Mouse (Mus musculus) myocyte (in vitro differentiated cells): ENCODE results near the gene Dock7. TPM values are rescaled to one million over a fixed set of nuclear protein-coding genes. Genes with fewer than 3 reads are reported as not detected.
"Not testable (repeated sequence)": the region's sequence is repeated elsewhere in the genome, so short reads cannot be mapped to it uniquely, and the experiment has no call there.

ENCODE experiments used
- H3K27me3 ChIP-seq: one replicate; pipeline ENCODE4 v1.6.1; 2011; ENCODE audit not compliant: control insufficient read depth, insufficient read depth, insufficient read length
- H3K36me3 ChIP-seq: one replicate; pipeline ENCODE4 v1.6.1; 2011; ENCODE audit not compliant: control insufficient read depth, insufficient read depth
- H3K4me2 ChIP-seq: one replicate; pipeline ENCODE4 v1.6.1; 2011; ENCODE audit warnings: low read depth, control low read depth
- H3K4me3 ChIP-seq: one replicate; pipeline ENCODE4 v1.5.1; 2011; ENCODE audit warnings: mild to moderate bottlenecking, control low read depth, moderate library complexity
- H3K79me2 ChIP-seq: one replicate; pipeline ENCODE4 v1.6.1; 2011; ENCODE audit not compliant: control insufficient read depth, insufficient read depth
- H3ac ChIP-seq: one replicate; pipeline ENCODE4 v1.6.1; 2011; ENCODE audit not compliant: control insufficient read depth, insufficient read length
- CEBPB ChIP-seq: IDR thresholded peaks from 2 replicates; pipeline ENCODE4 v1.6.1; 2011; ENCODE audit warnings: mild to moderate bottlenecking, moderate library complexity; ENCODE audit not compliant: poor library complexity, insufficient read depth, severe bottlenecking
- E2F4 ChIP-seq: IDR thresholded peaks from one replicate; pipeline ENCODE4 v1.6.1; 2011; ENCODE audit warnings: mild to moderate bottlenecking, control low read depth, moderate library complexity; ENCODE audit not compliant: insufficient read depth
- MAX ChIP-seq: IDR thresholded peaks from one replicate; pipeline ENCODE4 v1.6.1; 2011; ENCODE audit warnings: low read depth, mild to moderate bottlenecking, control low read depth
- MYOD1 ChIP-seq, 3 experiments: IDR thresholded peaks; one replicate each; pipeline ENCODE4 v1.6.1; 2011; ENCODE audit warnings: control low read depth in 2 of 3, low read depth in 2 of 3, mild to moderate bottlenecking in 2 of 3, moderate library complexity in 1 of 3; ENCODE audit not compliant: insufficient read length in 2 of 3, control insufficient read depth in 1 of 3
- MYOG ChIP-seq, 3 experiments: IDR thresholded peaks; one replicate each; pipeline ENCODE4 v1.6.1; 2011; ENCODE audit warnings: control low read depth in 2 of 3, low read depth in 2 of 3, mild to moderate bottlenecking in 2 of 3; ENCODE audit not compliant: insufficient read length in 2 of 3, control insufficient read depth in 1 of 3, insufficient read depth in 1 of 3
- POLR2A ChIP-seq: IDR thresholded peaks from one replicate; pipeline ENCODE4 v1.6.1; 2011; ENCODE audit warnings: low read depth, mild to moderate bottlenecking, control low read depth, moderate library complexity; ENCODE audit not compliant: insufficient read length
- POLR2AphosphoS2 ChIP-seq: IDR thresholded peaks from one replicate; pipeline ENCODE4 v1.6.1; 2011; ENCODE audit warnings: low read depth, control low read depth; ENCODE audit not compliant: insufficient read length
- REST ChIP-seq: IDR thresholded peaks from one replicate; pipeline ENCODE4 v1.6.1; 2011; ENCODE audit warnings: mild to moderate bottlenecking, control low read depth, moderate library complexity; ENCODE audit not compliant: insufficient read depth, insufficient read length
- SRF ChIP-seq: IDR thresholded peaks from one replicate; pipeline ENCODE4 v1.6.1; 2011; ENCODE audit warnings: low read depth; ENCODE audit not compliant: control insufficient read depth, insufficient read length
- TCF12 ChIP-seq: IDR thresholded peaks from one replicate; pipeline ENCODE4 v1.6.1; 2011; ENCODE audit warnings: mild to moderate bottlenecking, control low read depth; ENCODE audit not compliant: poor library complexity, insufficient read depth, severe bottlenecking
- TCF3 ChIP-seq: IDR thresholded peaks from one replicate; pipeline ENCODE4 v1.6.1; 2011; ENCODE audit warnings: low read depth, control low read depth; ENCODE audit not compliant: insufficient read length
- USF1 ChIP-seq: IDR thresholded peaks from one replicate; pipeline ENCODE4 v1.6.1; 2011; ENCODE audit warnings: low read depth, mild to moderate bottlenecking, control low read depth, moderate library complexity
- polyA plus RNA-seq: library from polyadenylated mRNA; unstranded; fragments of >200 nt; fragmentation: generic; extraction: Trizol; gene quantifications from one replicate; pipeline ENCODE4 v1.2.1, GENCODE M21; 2012; ENCODE audit warnings: missing spikeins

The Dock7 gene
- polyA plus RNA-seq, 1 experiment = 24.7 TPM

DNA sequence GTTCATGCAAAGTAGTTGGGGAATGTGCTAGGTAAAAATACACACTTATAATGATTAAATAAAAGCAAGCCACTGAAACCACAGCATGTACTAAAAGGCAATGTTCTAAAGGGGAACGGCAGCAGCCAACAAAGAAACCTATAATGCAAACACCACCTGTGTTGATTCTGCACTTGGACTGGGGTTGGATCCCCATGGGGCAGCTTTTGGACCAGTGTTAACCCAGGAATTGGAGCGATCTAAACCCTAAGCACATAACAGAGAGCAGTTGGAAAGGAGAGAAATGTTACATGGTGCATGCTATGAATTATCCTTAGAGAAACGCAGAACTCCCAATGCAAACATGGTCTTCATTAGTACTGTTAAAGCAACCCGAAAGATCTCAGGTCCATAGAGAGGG, 127.2 kb downstream of the Dock7 start:
- no peaks in the 10 kb centered on the region for H3K79me2 ChIP-seq
- TF ChIP-seq E2F4 (no peak), REST (no peak), CEBPB (no peak), MYOG (IDR thresholded peaks at IDR 0.05; ENCODE audit: control insufficient read depth in 1 of 3, insufficient read depth in 1 of 3, insufficient read length in 2 of 3, low read depth in 2 of 3) (no peak), MAX (no peak), POLR2A (no peak), USF1 (no peak), SRF (no peak), MYOD1 (IDR thresholded peaks at IDR 0.05; ENCODE audit: control insufficient read depth in 1 of 3, insufficient read length in 2 of 3, low read depth in 2 of 3) (no peak), TCF3 (no peak), POLR2AphosphoS2 (no peak), TCF12 (no peak)
- no peak overlapping the region for H3K4me3 ChIP-seq
- no peak overlapping the region for H3K4me2 ChIP-seq
- no peaks in the 10 kb centered on the region for H3K27me3 ChIP-seq
- H3K36me3 ChIP-seq = peaks cover 19% of the 10 kb centered on the region
- no peak overlapping the region for H3ac ChIP-seq

DNA sequence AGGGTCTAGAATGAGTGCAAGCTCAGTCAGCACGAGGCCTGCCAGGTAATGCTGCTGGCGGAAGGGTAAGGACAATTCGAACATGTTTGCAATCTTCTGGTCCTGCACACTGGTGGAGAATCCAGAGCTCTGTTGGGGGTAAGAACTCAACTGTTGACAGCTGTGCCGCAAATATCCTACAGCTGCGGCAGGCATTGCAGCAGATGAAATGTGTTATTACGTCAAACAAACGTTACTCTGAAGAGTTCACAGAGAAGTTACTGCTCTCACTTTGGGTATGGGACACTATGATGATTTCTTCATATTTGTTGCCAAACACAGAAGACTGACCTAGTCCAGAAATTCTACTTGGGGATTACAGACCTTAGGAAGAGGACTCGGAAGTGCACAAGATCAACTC, 136.0 kb downstream of the Dock7 start:
- H3K27me3 ChIP-seq = no peaks in the 10 kb centered on the region
- no peak overlapping the region for H3ac ChIP-seq
- TF ChIP-seq POLR2AphosphoS2 (no peak), TCF3 (no peak), MAX (no peak), MYOD1 (IDR thresholded peaks at IDR 0.05; ENCODE audit: control insufficient read depth in 1 of 3, insufficient read length in 2 of 3, low read depth in 2 of 3) (no peak), TCF12 (no peak), E2F4 (no peak), SRF (no peak), POLR2A (no peak), CEBPB (no peak), REST (no peak), MYOG (IDR thresholded peaks at IDR 0.05; ENCODE audit: control insufficient read depth in 1 of 3, insufficient read depth in 1 of 3, insufficient read length in 2 of 3, low read depth in 2 of 3) (no peak), USF1 (no peak)
- H3K79me2 ChIP-seq = no peaks in the 10 kb centered on the region
- no peak overlapping the region for H3K4me3 ChIP-seq
- peaks cover 43% of the 10 kb centered on the region for H3K36me3 ChIP-seq
- no peak overlapping the region for H3K4me2 ChIP-seq

DNA sequence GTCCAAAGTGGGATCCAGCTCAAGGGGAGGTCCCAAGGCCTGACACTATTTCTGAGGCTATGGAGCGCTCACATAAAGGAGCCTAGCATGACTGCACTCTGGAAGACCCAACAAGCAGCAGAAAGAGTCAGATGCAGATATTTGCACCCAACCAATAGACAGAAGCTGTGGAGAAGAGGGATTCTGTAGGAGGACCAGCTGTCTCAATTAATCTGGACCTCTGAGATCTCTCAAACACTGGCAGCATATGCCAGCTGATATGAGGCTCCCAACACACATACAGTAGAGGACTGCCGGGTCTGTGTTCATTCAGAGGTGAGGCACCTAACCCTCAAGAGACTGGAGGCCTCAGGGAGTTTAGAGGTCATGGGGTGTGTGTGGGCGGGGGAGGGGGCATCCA, 140.7 kb downstream of the Dock7 start:
- not testable (repeated sequence) for H3K79me2 ChIP-seq, H3K27me3 ChIP-seq, H3ac ChIP-seq, H3K4me3 ChIP-seq, H3K4me2 ChIP-seq
- H3K36me3 ChIP-seq = peaks cover 25% of the 10 kb centered on the region

DNA sequence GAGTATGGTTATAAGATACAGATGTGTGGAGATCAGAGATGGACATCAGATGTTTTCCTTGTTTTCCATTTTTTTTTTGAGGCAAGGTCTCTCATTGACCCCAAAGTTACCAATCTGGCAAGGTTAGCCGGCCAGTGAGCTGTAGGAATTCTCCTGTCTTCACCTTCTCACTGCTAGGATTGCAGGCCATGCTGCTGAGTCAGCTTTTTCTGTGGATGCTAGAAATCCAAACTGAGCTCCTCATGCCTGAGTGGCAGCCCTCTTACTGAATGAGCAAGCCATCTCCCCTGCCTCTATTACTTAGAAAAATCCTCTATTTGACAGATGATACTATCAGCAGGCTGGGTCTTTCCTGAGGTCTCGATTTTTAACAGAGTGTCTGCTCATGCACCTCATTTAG, 142.0 kb downstream of the Dock7 start:
- H3K4me3 ChIP-seq = no peak overlapping the region
- H3K36me3 ChIP-seq = peaks cover 17% of the 10 kb centered on the region
- H3ac ChIP-seq = no peak overlapping the region
- H3K27me3 ChIP-seq = no peaks in the 10 kb centered on the region
- no peaks in the 10 kb centered on the region for H3K79me2 ChIP-seq
- TF ChIP-seq USF1 (no peak), CEBPB (no peak), MAX (no peak), E2F4 (no peak), TCF12 (no peak), POLR2AphosphoS2 (no peak), POLR2A (no peak), SRF (no peak)
- no peak overlapping the region for H3K4me2 ChIP-seq

DNA sequence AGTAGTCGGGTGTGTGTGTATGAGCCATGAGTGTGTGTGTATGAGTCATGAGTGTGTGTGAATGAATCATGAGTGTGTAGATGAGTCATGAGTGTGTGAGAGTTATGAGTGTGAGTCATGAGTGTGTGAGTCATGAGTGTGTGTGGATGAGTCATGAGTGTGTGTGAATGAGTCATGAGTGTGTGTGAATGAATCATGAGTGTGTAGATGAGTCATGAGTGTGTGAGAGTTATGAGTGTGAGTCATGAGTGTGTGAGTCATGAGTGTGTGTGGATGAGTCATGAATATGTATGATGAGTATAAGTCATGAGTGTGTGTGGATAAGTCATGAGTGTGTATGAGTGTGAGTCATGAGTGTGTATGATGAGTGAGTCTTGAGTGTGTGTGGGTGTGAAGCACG, 142.4 kb downstream of the Dock7 start:
- H3ac ChIP-seq, H3K79me2 ChIP-seq, H3K4me3 ChIP-seq, H3K27me3 ChIP-seq, H3K4me2 ChIP-seq: not testable (repeated sequence)
- peaks cover 14% of the 10 kb centered on the region for H3K36me3 ChIP-seq

DNA sequence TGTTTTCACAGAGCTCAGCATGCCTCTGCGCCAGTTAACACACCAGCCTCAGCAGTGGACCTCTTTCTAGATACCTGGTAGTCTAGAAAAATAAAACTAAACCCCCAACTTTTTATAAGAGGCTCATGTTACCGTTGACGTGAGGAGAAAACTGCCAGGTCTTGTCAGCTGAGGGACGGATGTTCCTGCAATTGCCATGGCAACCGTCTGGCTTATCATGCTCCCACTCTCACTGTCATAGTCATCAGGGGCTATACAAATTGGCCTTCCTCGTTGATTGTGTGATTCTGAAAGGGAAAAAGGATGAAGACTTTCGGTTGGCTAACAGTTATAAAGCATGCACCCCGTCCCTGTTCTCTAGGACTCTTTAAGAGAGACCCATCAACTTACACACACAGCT, 145.0 kb downstream of the Dock7 start:
- Histone ChIP-seq H3K4me2 (no peak overlapping the region), H3K27me3 (no peaks in the 10 kb centered on the region), H3K4me3 (no peak overlapping the region), H3K36me3 (peaks cover 22% of the 10 kb centered on the region), H3ac (no peak overlapping the region), H3K79me2 (no peaks in the 10 kb centered on the region)
- TF ChIP-seq SRF (no peak), TCF12 (no peak), MYOG (IDR thresholded peaks at IDR 0.05; ENCODE audit: control insufficient read depth in 1 of 3, insufficient read depth in 1 of 3, insufficient read length in 2 of 3, low read depth in 2 of 3) (no peak), POLR2A (no peak), TCF3 (no peak), E2F4 (no peak), MAX (no peak), MYOD1 (IDR thresholded peaks at IDR 0.05; ENCODE audit: control insufficient read depth in 1 of 3, insufficient read length in 2 of 3, low read depth in 2 of 3) (no peak), USF1 (no peak), POLR2AphosphoS2 (no peak), REST (no peak), CEBPB (no peak)
